In the genomic region with DNA sequence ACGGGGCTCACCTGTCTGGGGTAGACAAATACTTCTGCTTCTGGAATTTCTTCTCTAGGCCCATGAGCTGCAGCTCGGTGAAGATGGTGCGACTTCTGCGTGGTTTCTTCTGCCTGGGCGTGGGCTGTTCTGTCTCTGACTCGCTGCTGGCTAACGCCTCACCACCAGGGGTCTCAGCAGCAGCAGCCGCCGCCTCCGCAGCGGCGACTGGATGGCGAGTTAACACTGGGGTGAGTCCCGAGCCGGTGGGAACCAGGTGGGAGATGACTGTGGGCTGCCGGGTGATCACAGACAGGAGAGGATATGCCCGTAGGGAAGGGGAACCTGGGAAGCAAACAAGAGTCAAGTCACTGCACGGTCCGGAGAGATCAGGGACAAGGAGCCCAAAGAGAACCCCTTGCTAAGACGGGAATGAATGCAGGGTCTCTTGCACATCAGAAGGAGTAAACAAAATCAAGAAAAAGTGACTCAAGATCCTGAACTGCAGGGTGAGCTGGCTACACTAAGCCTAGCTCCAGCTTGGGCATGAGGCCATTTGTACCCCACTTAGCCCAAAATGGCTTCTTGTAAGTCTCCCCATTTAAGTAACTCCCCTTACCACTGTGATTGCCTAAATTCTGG, we compare ENCODE assay signal across 10 mouse cellular contexts. TPM values are rescaled to one million over a fixed set of nuclear protein-coding genes. Genes with fewer than 3 reads are reported as not detected.
DNase-seq lines count a peak whose midpoint lies in the region; ATAC-seq lines count a peak whose summit lies in the region.
"Had no signal": no experiment of that assay in that cellular context is flagged by ENCODE, and none has a peak within 500 bp of the region (broad histone marks: within the 10 kb centered on the region; RNA-seq: fewer than 3 reads in every experiment).

No protein-coding gene starts in this region.

- no peaks in the 10 kb centered on the region for H3K36me3 ChIP-seq in hindbrain, embryonic 14.5 days (replicated peaks; ENCODE audit: control insufficient read depth, insufficient read depth)
- H3K36me3 ChIP-seq in stomach, embryonic 15.5 days: no peaks in the 10 kb centered on the region

- H3K27me3 ChIP-seq in hindbrain, embryonic 14.5 days (ENCODE audit: control insufficient read depth, insufficient read depth, low read length): peaks cover 4% of the 10 kb centered on the region; the same call in 1 of the 2 replicates
- H3K27me3 ChIP-seq in stomach, embryonic 15.5 days (replicated peaks): 0 out of 2 replicates have a peak, but pooled peaks cover 6% of the 10 kb centered on the region

- 9% methylated on average over 20 of the region's 20 CpGs for whole genome bisulfite sequencing in hindbrain, embryonic 14.5 days
- 7% methylated on average over 20 of the region's 20 CpGs for WGBS in stomach, embryonic 15.5 days

- H3K4me1 ChIP-seq in hindbrain, embryonic 14.5 days (replicated peaks; ENCODE audit: control insufficient read depth, insufficient read depth, low read length): 0 out of 2 replicates have a peak, but pooled peaks cover 6% of the 10 kb centered on the region
- no peaks in the 10 kb centered on the region for H3K4me1 ChIP-seq in stomach, embryonic 15.5 days

- H3K27ac ChIP-seq in hindbrain, embryonic 14.5 days: no peak overlapping the region
- no peak overlapping the region for H3K27ac ChIP-seq in stomach, embryonic 15.5 days

- DNase-seq in cerebellum, adult 18-20 months: no peak
- peak; percentile 16 for DNase-seq in urinary bladder, postnatal 14 days (ENCODE audit: low spot score)
- no peak for DNase-seq in urinary bladder, postnatal 10 days (ENCODE audit: low spot score)
- DNase-seq in hindbrain, embryonic 14.5 days (ENCODE audit: low spot score): peak; percentile 61
- peak; percentile 58 for DNase-seq in mesoderm, embryonic 11.5 days (ENCODE audit: low read depth, low spot score)
- no peak for DNase-seq in ovary, postnatal 10 days (ENCODE audit: low spot score)

- H3K4me2 ChIP-seq in hindbrain, embryonic 14.5 days (replicated peaks): peak overlapping the region; percentile 53
- H3K4me2 ChIP-seq in stomach, embryonic 15.5 days: peak overlapping the region; percentile 47

- ATAC-seq in cerebellum, adult (ENCODE audit: insufficient number of reproducible peaks, low FRiP score, low TSS enrichment): 0 out of 2 replicates have a peak, but pooled peaks have one; percentile 20
- ATAC-seq in hindbrain, embryonic 14.5 days (ENCODE audit: low FRiP score): peak; percentile 72; the same call in 1 of the 2 replicates
- no peak for ATAC-seq in stomach, embryonic 15.5 days (ENCODE audit: insufficient read depth, low FRiP score, low read depth)

- H3K9me3 ChIP-seq in hindbrain, embryonic 14.5 days (ENCODE audit: control insufficient read depth, low read length): no peaks in the 10 kb centered on the region
- H3K9me3 ChIP-seq in stomach, embryonic 15.5 days: no peaks in the 10 kb centered on the region

- peak overlapping the region; percentile 33; the same call in 1 of the 2 replicates for H3K9ac ChIP-seq in hindbrain, embryonic 14.5 days
- H3K9ac ChIP-seq in stomach, embryonic 15.5 days: no peak overlapping the region

- H3K4me3 ChIP-seq in hindbrain, embryonic 14.5 days (replicated peaks; ENCODE audit: low read length): peak overlapping the region; percentile 13; the same call in 1 of the 2 replicates
- H3K4me3 ChIP-seq in stomach, embryonic 15.5 days (replicated peaks): no peak overlapping the region

RNA-seq across cellular contexts. Expression of a gene that starts 54.4 kb away (rescaled TPM):
- 0.17 TPM in 1 of 2 replicates, not detected in the other for polyA plus RNA-seq in hindbrain, embryonic 14.5 days (2014; fragmentation: Nextera tagmentation; extraction: Ambion mirVana)
- polyA plus RNA-seq in stomach, embryonic 15.5 days (2015; fragmentation: Nextera tagmentation; extraction: Ambion mirVana): 0.62 and 0.69 TPM in 2 replicates
- polyA plus RNA-seq: C2C12; spleen, adult 2 months had no signal

Comparison
In these comparisons a context has a peak if more than half of its experiments do, and no peak if none do; other contexts are left out.
1. DNase-seq: peak in urinary bladder, postnatal 14 days (single experiment), hindbrain, embryonic 14.5 days (single experiment) and mesoderm, embryonic 11.5 days (single experiment); none in cerebellum, adult 18-20 months (0 of 2), urinary bladder, postnatal 10 days (single experiment) and ovary, postnatal 10 days (single experiment).